Mouse (Mus musculus) left cerebral cortex, adult 11 months (tissue): ENCODE data around the gene Mb21d2.

Source experiments
- DNase-seq: peaks from one replicate; pipeline ENCODE4 v3.0.0; 2022; ENCODE audit warnings: low spot score

Mb21d2 gene

GRCm38 (mm10) chr16:28928815-28929685, at the start of gene Mb21d2:
TSS of gene Mb21d2 (minus strand) at chr16:28929673.
- peak; percentile 36 for DNase-seq

- DNase-seq: no peak
Observed at GRCm38 (mm10) chr16:28966236-28966635, 36.8 kb upstream of the Mb21d2 start.

GRCm38 (mm10) chr16:28964048-28964447, 34.6 kb upstream of the Mb21d2 start:
- DNase-seq: no peak

GRCm38 (mm10) chr16:28962987-28963386, 33.5 kb upstream of the Mb21d2 start:
- no peak for DNase-seq

- no peak for DNase-seq
Observed at GRCm38 (mm10) chr16:28949810-28950209, 20.3 kb upstream of the Mb21d2 start.

GRCm38 (mm10) chr16:28943254-28943653, 13.8 kb upstream of the Mb21d2 start:
- no peak for DNase-seq

- no peak for DNase-seq
Observed at GRCm38 (mm10) chr16:28936181-28936792, 6.8 kb upstream of the Mb21d2 start.

- no peak for DNase-seq
Observed at GRCm38 (mm10) chr16:28935701-28936100, 6.2 kb upstream of the Mb21d2 start.

GRCm38 (mm10) chr16:28931213-28931612, 1.7 kb upstream of the Mb21d2 start:
- no peak for DNase-seq

- no peak for DNase-seq
Observed at GRCm38 (mm10) chr16:28930426-28930825, 953 bp upstream of the Mb21d2 start.

- peak; percentile 13 for DNase-seq
Observed at GRCm38 (mm10) chr16:28929686-28930291, 316 bp upstream of the Mb21d2 start.

GRCm38 (mm10) chr16:28928466-28928814, 1.0 kb downstream of the Mb21d2 start:
- no peak for DNase-seq

GRCm38 (mm10) chr16:28927381-28927780, 2.1 kb downstream of the Mb21d2 start:
- DNase-seq: no peak

GRCm38 (mm10) chr16:28919320-28919885, 10.1 kb downstream of the Mb21d2 start:
- no peak for DNase-seq

- DNase-seq: no peak
Observed at GRCm38 (mm10) chr16:28915362-28915761, 14.1 kb downstream of the Mb21d2 start.

GRCm38 (mm10) chr16:28914709-28915108, 14.8 kb downstream of the Mb21d2 start:
- no peak for DNase-seq

GRCm38 (mm10) chr16:28911414-28912050, 17.9 kb downstream of the Mb21d2 start:
- no peak for DNase-seq

- DNase-seq: no peak
Observed at GRCm38 (mm10) chr16:28906370-28907275, 22.9 kb downstream of the Mb21d2 start.

- DNase-seq: no peak
Observed at GRCm38 (mm10) chr16:28905567-28906289, 23.7 kb downstream of the Mb21d2 start.
